Mouse (Mus musculus) liver, embryonic 12.5 days (tissue): ENCODE measurements around the gene Trappc6a. TPM values are rescaled to one million over a fixed set of nuclear protein-coding genes. Genes with fewer than 3 reads are reported as not detected.

Experiments
- ATAC-seq: fragments of 200-750 bp; cut with Nextera tagmentation; 2 replicates; pipeline ENCODE4 v1.8.0; 2017; ENCODE audit warnings: moderate number of reproducible peaks, mild to moderate bottlenecking, moderate library complexity
- H3K27ac ChIP-seq: fragments of 300-500 bp; sonication (generic); 2 replicates; pipeline ENCODE4 v1.5.1; 2016; ENCODE audit warnings: mild to moderate bottlenecking
- H3K27me3 ChIP-seq: fragments of 300-500 bp; sonication (generic); replicated peaks from 2 replicates; pipeline ENCODE4 v1.6.1; 2016; ENCODE audit warnings: mild to moderate bottlenecking, moderate library complexity
- H3K36me3 ChIP-seq: fragments of 300-500 bp; sonication (generic); 2 replicates; pipeline ENCODE4 v1.6.1; 2016; ENCODE audit warnings: mild to moderate bottlenecking, moderate library complexity
- H3K4me1 ChIP-seq: fragments of 300-500 bp; sonication (generic); 2 replicates; pipeline ENCODE4 v1.6.1; 2016
- H3K4me2 ChIP-seq: fragments of 300-500 bp; sonication (generic); 2 replicates; pipeline ENCODE4 v1.6.1; 2016; ENCODE audit warnings: mild to moderate bottlenecking, moderate library complexity
- H3K4me3 ChIP-seq: fragments of 300-500 bp; sonication (generic); 2 replicates; pipeline ENCODE4 v1.5.1; 2016; ENCODE audit warnings: mild to moderate bottlenecking, moderate library complexity
- H3K9ac ChIP-seq: fragments of 300-500 bp; sonication (generic); 2 replicates; pipeline ENCODE4 v1.6.1; 2016; ENCODE audit warnings: mild to moderate bottlenecking, moderate library complexity
- H3K9me3 ChIP-seq: fragments of 300-500 bp; sonication (generic); replicated peaks from 2 replicates; pipeline ENCODE4 v1.6.1; 2016; ENCODE audit warnings: mild to moderate bottlenecking, moderate library complexity
- WGBS: fragments of 180-500 bp; shearing (Covaris S2); methylation state at CpG from one replicate; pipeline ENCODE4 v1.1.7; 2016; ENCODE audit not compliant: insufficient replicate concordance; 5-methylcytosine and 5-hydroxymethylcytosine counted together
- polyA plus RNA-seq: library from polyadenylated mRNA; unstranded; fragments of >200 nt; fragmentation: Nextera tagmentation; extraction: Ambion mirVana; gene quantifications from 2 replicates; pipeline ENCODE4 v1.2.1, GENCODE M21; 2016

The Trappc6a gene
- polyA plus RNA-seq, 1 experiment from 2014 or later, result 68.4 TPM

DNA sequence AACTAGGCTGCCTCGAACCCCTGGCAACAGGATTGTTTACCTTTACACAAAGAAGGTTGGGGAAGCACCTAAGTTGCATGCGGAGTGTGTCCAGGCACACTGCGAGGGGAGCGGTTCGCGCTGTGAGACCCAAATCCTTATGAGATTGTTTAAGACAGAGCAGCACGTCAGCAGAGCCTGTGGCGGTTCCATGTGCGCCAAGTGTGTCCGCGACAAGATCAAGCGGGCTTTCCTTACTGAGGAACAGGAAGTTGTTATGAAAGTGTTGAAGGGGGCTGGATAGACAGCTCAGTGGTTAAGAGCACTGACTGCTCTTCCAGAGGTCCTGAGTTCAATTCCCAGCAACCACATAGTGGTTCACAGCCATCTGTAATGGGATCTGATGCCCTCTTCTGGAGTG, 39.9 kb upstream of the Trappc6a start:
- no peak overlapping the region for H3K9ac ChIP-seq
- no peaks in the 10 kb centered on the region for H3K9me3 ChIP-seq
- H3K4me3 ChIP-seq, result no peak overlapping the region
- H3K27me3 ChIP-seq, result peaks cover 59% of the 10 kb centered on the region
- H3K4me2 ChIP-seq, result peak overlapping the region; percentile 8; the same call in 1 of the 2 replicates
- WGBS, result 60% methylated on average over 12 of the region's 12 CpGs
- ATAC-seq, result no peak
- H3K27ac ChIP-seq, result 0 out of 2 replicates have a peak overlapping the region, but pooled peaks have one; percentile 33
- peaks cover 50% of the 10 kb centered on the region for H3K4me1 ChIP-seq
- H3K36me3 ChIP-seq, result no peaks in the 10 kb centered on the region

DNA sequence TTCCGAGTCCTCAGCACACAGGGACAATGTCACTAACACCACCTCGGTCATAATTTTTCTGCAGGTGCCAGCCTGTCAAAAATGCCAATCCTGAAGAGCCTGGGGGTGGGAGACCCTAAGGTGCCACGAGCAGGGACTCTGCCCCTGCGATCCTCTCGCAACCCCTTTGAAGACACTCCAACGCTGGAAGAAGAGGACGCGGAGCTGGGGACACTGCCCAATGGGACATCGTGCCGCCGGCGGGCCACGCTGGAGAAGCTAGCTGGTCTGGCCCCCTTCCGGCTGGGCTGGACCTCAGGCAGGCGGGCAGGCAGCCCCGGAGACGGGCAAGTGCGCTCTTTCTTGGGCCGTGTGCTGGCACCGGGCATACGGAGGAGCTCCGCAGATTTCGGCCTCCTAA, 38.8 kb upstream of the Trappc6a start:
- H3K9ac ChIP-seq, result no peak overlapping the region
- no peak for ATAC-seq
- no peak overlapping the region for H3K4me2 ChIP-seq
- peaks cover 57% of the 10 kb centered on the region for H3K4me1 ChIP-seq
- WGBS, result 72% methylated on average over 23 of the region's 23 CpGs
- H3K36me3 ChIP-seq, result no peaks in the 10 kb centered on the region
- peaks cover 71% of the 10 kb centered on the region for H3K27me3 ChIP-seq
- no peaks in the 10 kb centered on the region for H3K9me3 ChIP-seq
- H3K27ac ChIP-seq, result no peak overlapping the region
- no peak overlapping the region for H3K4me3 ChIP-seq

DNA sequence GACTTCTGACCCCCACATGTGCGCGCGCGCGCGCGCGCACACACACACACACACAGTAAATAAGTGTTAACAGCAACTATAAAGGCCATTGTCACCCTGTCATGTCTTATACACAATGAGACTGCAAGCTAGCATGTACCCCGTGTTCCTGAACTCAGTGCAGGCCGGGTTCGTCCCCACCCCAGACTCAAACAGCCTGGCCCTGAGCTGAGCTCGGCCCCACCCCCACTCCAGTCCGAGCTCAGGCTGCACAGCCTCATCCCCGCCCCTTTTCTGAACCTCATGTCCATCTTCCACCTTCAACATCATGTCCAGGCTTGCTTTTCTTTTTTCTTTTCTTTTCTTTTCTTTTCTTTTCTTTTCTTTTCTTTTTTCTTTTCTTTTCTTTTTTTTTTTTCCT, 37.9 kb upstream of the Trappc6a start:
- H3K27me3 ChIP-seq, result peaks cover 71% of the 10 kb centered on the region
- peak overlapping the region; percentile 18; the same call in 1 of the 2 replicates for H3K4me2 ChIP-seq
- ATAC-seq, result no peak
- H3K4me1 ChIP-seq, result peaks cover 51% of the 10 kb centered on the region
- H3K9ac ChIP-seq, result no peak overlapping the region
- no peak overlapping the region for H3K4me3 ChIP-seq
- WGBS, result 45% methylated on average over 14 of the region's 14 CpGs
- H3K9me3 ChIP-seq, result no peaks in the 10 kb centered on the region
- H3K36me3 ChIP-seq, result peaks cover 5% of the 10 kb centered on the region; the same call in 1 of the 2 replicates
- no peak overlapping the region for H3K27ac ChIP-seq

DNA sequence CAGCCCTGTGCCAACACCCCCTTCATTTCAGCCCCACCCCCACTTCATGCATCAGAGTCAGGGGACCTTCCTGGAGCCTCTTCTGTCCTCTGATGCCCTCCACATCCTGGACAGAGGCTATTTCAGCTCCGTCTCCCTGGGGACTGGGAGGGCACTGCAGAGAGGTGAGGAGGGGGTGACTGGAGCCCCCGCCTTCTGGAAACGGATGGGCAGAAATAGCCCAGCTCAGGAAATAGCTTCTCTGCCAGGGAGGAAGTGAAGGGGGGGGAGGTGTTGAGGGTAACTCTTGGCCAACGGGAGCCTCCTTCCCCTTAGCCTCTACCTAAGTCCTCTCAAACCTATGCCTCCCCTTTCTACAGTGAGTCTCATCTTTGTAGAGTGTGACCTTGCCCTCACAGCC, 35.8 kb upstream of the Trappc6a start:
- Histone ChIP-seq H3K4me2 (peak overlapping the region; percentile 73), H3K9me3 (no peaks in the 10 kb centered on the region)

DNA sequence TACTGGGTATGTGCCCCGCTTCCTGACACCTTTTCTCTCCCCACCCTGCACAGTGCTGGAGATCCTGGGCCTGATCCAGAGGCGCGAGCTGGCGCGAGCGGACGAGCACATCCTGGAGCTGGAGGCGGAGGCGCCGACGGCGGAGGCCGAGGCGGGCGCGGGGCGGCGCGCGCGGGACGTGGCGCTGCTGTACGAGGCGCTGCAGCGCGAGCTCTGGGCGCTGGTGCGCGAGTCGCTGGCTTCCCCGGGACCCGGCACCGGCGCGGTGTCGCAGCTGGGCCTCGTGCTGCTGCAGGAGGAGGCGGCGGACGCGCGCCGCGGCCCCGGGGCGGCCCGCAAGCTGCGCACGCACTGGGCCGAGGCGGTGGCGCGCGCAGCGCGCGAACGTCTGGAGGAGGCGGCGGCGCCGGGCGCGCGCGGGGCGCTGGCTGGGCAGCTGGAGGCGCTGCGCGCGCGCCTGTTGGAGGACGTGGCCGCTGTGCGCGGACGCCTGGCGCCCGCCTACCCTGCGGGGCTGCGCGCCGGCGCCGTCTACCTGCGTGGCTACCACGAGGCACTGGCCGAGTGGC, 34.2 kb upstream of the Trappc6a start:
- Histone ChIP-seq H3K27me3 (peaks cover 65% of the 10 kb centered on the region), H3K4me2 (peak overlapping the region; percentile 73), H3K27ac (peak overlapping the region; percentile 22), H3K9me3 (no peaks in the 10 kb centered on the region), H3K4me3 (peak overlapping the region; percentile 58), H3K9ac (peak overlapping the region; percentile 59), H3K4me1 (peaks cover 49% of the 10 kb centered on the region), H3K36me3 (peaks cover 5% of the 10 kb centered on the region; the same call in 1 of the 2 replicates)
- 20% methylated on average over 53 of the region's 89 CpGs for WGBS
- peak; percentile 31 for ATAC-seq

More for the DNA sequence above, 35.8 kb upstream of the Trappc6a start:
- peaks cover 46% of the 10 kb centered on the region for H3K4me1 ChIP-seq
- WGBS, result 22% methylated on average over 4 of the region's 4 CpGs
- H3K4me3 ChIP-seq, result no peak overlapping the region
- H3K9ac ChIP-seq, result no peak overlapping the region
- peaks cover 68% of the 10 kb centered on the region for H3K27me3 ChIP-seq
- H3K27ac ChIP-seq, result peak overlapping the region; percentile 18
- peaks cover 5% of the 10 kb centered on the region; the same call in 1 of the 2 replicates for H3K36me3 ChIP-seq
- peak; percentile 37 for ATAC-seq

DNA sequence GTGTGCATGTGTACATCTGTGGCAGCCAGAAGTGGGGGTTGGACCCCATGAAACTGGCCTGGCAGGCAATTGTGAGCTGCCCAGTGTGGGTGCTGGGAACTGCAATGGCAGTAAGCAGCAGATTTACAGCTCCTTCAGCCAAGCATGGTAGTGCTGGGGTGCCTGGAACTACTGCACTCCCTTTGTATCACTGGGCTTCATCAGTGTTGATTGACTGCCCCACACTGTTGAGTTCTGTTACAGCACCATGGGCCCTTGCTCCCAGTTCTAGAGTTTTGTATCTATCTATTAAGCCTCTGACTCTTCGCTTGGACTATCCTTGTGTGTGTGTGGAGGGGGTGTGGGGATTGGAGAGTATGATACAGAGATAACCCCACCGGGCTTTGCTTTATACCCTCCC, 31.1 kb upstream of the Trappc6a start:
- peaks cover 5% of the 10 kb centered on the region; the same call in 1 of the 2 replicates for H3K36me3 ChIP-seq
- H3K4me3 ChIP-seq, result no peak overlapping the region
- H3K4me2 ChIP-seq, result no peak overlapping the region
- no peaks in the 10 kb centered on the region for H3K9me3 ChIP-seq
- H3K9ac ChIP-seq, result no peak overlapping the region
- peaks cover 32% of the 10 kb centered on the region for H3K4me1 ChIP-seq
- 34% methylated on average over 2 of the region's 2 CpGs for WGBS
- H3K27ac ChIP-seq, result no peak overlapping the region
- peaks cover 39% of the 10 kb centered on the region for H3K27me3 ChIP-seq
- no peak for ATAC-seq

DNA sequence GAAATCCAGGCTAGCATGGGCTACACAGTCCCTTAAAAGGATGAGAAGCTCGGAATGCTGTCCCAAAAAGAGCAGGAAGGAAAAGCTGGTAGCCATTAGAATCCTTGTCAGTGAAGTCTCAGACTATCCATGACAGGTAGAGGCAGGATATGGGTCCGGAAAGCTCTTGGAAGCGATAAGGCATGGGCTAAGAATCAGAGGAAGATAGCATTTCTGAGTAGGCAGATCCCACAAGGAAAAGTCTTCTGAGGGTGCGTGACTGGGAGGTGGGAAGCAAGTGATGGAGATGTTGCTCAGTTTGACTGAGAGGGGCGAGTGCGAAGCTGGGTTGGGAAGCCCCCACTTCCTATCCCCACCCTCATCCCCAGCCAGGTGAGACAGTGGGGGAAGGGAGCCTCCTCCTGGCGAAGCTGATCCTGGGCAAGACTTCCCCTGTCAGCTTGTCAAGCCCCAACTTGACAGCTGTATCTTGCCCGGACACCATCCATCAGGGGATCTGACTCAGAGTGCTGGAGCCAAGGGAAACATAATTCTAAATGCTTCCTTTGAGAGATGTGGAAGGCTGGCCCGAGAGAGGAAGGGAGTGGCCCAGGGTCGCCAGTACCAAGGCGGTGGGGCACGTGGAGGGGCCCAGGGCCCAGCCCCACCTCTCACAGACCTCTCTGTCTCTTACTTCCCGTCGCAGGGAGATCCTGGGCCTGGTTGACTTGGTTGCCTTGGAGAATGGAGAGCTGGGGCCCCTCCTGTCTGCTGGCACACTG, 30.4 kb upstream of the Trappc6a start:
- Histone ChIP-seq H3K27me3 (peaks cover 32% of the 10 kb centered on the region), H3K4me3 (no peak overlapping the region), H3K4me2 (no peak overlapping the region), H3K9me3 (no peaks in the 10 kb centered on the region), H3K27ac (no peak overlapping the region), H3K4me1 (peaks cover 30% of the 10 kb centered on the region), H3K36me3 (peaks cover 5% of the 10 kb centered on the region; the same call in 1 of the 2 replicates), H3K9ac (no peak overlapping the region)
- WGBS, result 23% methylated on average over 14 of the region's 14 CpGs
- no peak for ATAC-seq

DNA sequence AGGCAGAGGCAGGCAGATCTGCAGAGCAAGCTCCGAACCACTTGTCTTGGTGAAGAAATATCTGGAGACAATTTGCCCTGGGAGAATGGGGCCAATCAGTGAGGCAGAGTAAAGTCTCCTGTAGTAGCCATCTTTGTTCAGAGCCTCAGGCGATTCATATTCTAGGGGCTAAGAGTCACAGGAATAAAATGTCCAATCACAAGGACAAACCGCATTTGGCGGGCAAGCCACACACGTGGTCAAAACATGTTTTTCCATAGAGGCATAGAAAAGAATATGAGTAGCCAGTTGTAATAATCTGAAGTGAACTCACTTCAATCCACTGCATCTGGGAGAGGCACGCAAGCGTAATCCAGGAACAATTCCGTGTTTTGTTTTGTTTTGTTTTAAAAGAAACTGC, 24.9 kb upstream of the Trappc6a start:
- H3K4me2 ChIP-seq, result no peak overlapping the region
- no peak for ATAC-seq
- H3K27me3 ChIP-seq, result peaks cover 7% of the 10 kb centered on the region; the same call in 1 of the 2 replicates
- H3K36me3 ChIP-seq, result no peaks in the 10 kb centered on the region
- H3K9ac ChIP-seq, result no peak overlapping the region
- peaks cover 13% of the 10 kb centered on the region; the same call in 1 of the 2 replicates for H3K4me1 ChIP-seq
- no peaks in the 10 kb centered on the region for H3K9me3 ChIP-seq
- no peak overlapping the region for H3K4me3 ChIP-seq
- H3K27ac ChIP-seq, result no peak overlapping the region
- 78% methylated on average over 8 of the region's 8 CpGs for WGBS

DNA sequence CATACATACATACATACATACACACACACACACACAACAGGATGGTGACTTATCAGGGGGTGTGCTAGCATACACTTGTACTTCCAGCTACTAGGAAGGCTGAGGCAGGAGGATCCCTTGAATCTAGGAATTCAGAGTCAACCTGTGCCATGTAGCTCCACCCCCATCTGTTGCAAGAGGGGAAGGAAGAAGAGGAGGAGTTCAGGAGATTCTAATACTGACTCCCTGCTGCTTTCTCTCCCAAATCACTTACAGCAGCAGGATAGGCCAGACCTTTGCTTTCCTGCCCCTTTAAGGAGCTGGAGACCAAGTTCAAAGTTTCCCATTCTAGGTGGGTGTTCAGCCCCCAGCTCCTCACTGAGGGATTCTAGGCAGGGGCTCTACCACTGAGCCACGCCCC, 22.7 kb upstream of the Trappc6a start:
- Histone ChIP-seq H3K27ac (no peak overlapping the region), H3K4me2 (no peak overlapping the region), H3K4me3 (no peak overlapping the region), H3K4me1 (0 out of 2 replicates have a peak, but pooled peaks cover 6% of the 10 kb centered on the region), H3K9ac (no peak overlapping the region), H3K27me3 (peaks cover 23% of the 10 kb centered on the region), H3K36me3 (no peaks in the 10 kb centered on the region), H3K9me3 (no peaks in the 10 kb centered on the region)
- WGBS, result 100% methylated on average over 1 of the region's 1 CpGs
- ATAC-seq, result no peak

DNA sequence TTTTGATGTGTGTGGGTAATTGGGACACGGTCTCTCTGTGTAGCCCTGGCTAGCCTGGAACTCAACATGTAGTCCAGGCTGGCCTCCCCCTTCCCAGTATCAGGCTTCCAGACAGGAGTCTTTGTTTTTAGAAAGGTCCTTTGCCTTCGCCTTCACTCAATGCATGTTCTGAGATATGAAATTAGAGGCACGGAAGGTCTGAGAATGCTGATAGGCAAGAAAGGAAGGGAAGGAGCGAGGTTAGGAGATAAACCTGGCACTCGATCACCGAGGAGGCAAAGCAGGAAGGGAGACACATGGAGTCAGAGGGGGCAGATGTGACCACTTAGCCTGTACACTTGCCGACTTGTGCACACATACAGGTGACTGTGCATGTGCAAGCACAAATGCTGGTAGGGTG, 21.6 kb upstream of the Trappc6a start:
- Histone ChIP-seq H3K4me2 (no peak overlapping the region), H3K27me3 (peaks cover 32% of the 10 kb centered on the region), H3K9ac (no peak overlapping the region), H3K36me3 (no peaks in the 10 kb centered on the region), H3K9me3 (no peaks in the 10 kb centered on the region), H3K27ac (no peak overlapping the region), H3K4me3 (no peak overlapping the region), H3K4me1 (0 out of 2 replicates have a peak, but pooled peaks cover 6% of the 10 kb centered on the region)
- 38% methylated on average over 7 of the region's 7 CpGs for WGBS
- ATAC-seq, result no peak

DNA sequence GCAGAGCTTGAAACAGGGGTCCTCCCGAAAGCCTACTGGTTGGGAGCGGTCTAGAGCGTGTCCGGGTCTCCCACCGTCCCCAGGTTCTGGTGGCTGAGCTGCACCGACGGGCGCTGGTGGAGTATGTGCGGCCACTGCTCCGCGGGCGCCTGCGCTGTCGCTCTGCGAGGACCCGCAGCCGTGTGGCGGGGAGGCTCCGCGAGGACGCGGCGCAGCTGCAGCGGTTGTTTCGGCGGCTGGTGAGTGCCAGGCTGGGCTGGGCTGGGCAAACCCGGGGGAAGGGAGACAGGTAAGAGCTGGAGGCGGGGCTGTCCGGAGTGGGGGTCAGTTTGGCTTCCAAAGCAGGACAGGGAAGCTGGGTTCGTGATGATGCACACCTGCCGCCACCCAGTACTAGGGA, 18.7 kb upstream of the Trappc6a start:
- Histone ChIP-seq H3K4me2 (peak overlapping the region; percentile 13; the same call in 1 of the 2 replicates), H3K4me3 (no peak overlapping the region)
- no peak for ATAC-seq

DNA sequence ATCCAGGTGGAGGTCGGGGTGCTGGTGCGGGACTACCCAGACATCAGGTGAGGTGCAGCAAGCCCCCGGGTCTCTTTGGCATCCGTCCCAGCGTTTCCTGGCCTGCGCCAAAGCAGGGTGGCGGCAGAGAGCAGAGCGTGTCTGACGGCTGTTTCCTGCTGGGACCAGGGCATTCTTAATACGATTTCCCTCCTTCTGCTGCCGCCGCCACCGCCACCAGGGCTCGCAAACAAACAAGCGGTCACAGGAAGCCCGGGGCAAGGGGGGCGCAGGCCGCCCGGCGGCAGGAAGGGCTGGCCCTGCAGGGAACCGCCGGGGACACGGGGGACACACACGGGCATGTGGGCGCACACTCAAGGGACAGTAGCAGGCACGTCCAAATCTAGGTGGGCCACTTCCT, 16.5 kb upstream of the Trappc6a start:
- Histone ChIP-seq H3K9ac (no peak overlapping the region), H3K36me3 (no peaks in the 10 kb centered on the region), H3K27me3 (peaks cover 39% of the 10 kb centered on the region), H3K4me3 (0 out of 2 replicates have a peak overlapping the region, but pooled peaks have one; percentile 1), H3K9me3 (no peaks in the 10 kb centered on the region), H3K4me1 (peaks cover 19% of the 10 kb centered on the region), H3K4me2 (peak overlapping the region; percentile 36), H3K27ac (no peak overlapping the region)
- ATAC-seq, result no peak
- WGBS, result 46% methylated on average over 25 of the region's 26 CpGs

More for the DNA sequence above, 18.7 kb upstream of the Trappc6a start:
- Histone ChIP-seq H3K4me1 (peaks cover 12% of the 10 kb centered on the region; the same call in 1 of the 2 replicates), H3K36me3 (no peaks in the 10 kb centered on the region), H3K27me3 (peaks cover 39% of the 10 kb centered on the region), H3K9me3 (no peaks in the 10 kb centered on the region), H3K27ac (no peak overlapping the region), H3K9ac (no peak overlapping the region)
- 61% methylated on average over 31 of the region's 31 CpGs for WGBS
